Mouse (Mus musculus) CH12.LX (cell line): ENCODE results near the gene Hgd. TPM values are rescaled to one million over a fixed set of nuclear protein-coding genes. Genes with fewer than 3 reads are reported as not detected.

Experiments used
- DNase-seq: peaks from one replicate; pipeline ENCODE4 v3.0.0-alpha.2; 2013; ENCODE audit errors: extremely low read depth
- H3K27ac ChIP-seq: 2 replicates; pipeline ENCODE4 v1.5.1; 2012; ENCODE audit warnings: low read depth, mild to moderate bottlenecking, control low read depth, moderate library complexity; ENCODE audit not compliant: insufficient read depth
- H3K27me3 ChIP-seq: replicated peaks from 2 replicates; pipeline ENCODE3; 2012; ENCODE audit warnings: inconsistent platforms
- H3K36me3 ChIP-seq, 2 experiments: replicated peaks in 1 of 2; 2 replicates each; pipeline versions ENCODE3 to v1.6.1; 2012; ENCODE audit warnings: inconsistent platforms in 1 of 2, low read length in 1 of 2, mild to moderate bottlenecking in 1 of 2, mixed read lengths in 1 of 2, moderate library complexity in 1 of 2; ENCODE audit not compliant: control insufficient read depth in 1 of 2, insufficient read depth in 1 of 2
- H3K4me1 ChIP-seq, 2 experiments: 2 replicates each; pipeline ENCODE4 v1.6.1; 2012; ENCODE audit warnings: inconsistent platforms in 1 of 2, moderate library complexity in 1 of 2; ENCODE audit not compliant: insufficient read depth in 2 of 2, control insufficient read depth in 1 of 2
- H3K4me2 ChIP-seq: 2 replicates; pipeline ENCODE4 v1.6.1; 2012; ENCODE audit warnings: low read depth, mild to moderate bottlenecking, control low read depth; ENCODE audit not compliant: poor library complexity, insufficient read depth, severe bottlenecking
- H3K4me3 ChIP-seq, 3 experiments: fragments of 150-350 bp in 1 of 3; sonication (generic) in 1 of 3; replicated peaks in 1 of 3; 2 replicates each; pipeline versions ENCODE3 to v1.5.1; 2011 to 2012; ENCODE audit warnings: low read depth in 2 of 3, low read length in 2 of 3, mild to moderate bottlenecking in 2 of 3, moderate library complexity in 2 of 3, control low read depth in 1 of 3, improper control_type of control experiment in 1 of 3, inconsistent platforms in 1 of 3, mixed read lengths in 1 of 3; ENCODE audit not compliant: poor library complexity in 1 of 3
- H3K79me2 ChIP-seq: replicated peaks from 2 replicates; pipeline ENCODE4 v1.6.1; 2012; ENCODE audit warnings: mild to moderate bottlenecking, moderate library complexity; ENCODE audit not compliant: control insufficient read depth, poor library complexity, insufficient read depth, severe bottlenecking; ENCODE audit errors: extremely low read depth
- H3K9ac ChIP-seq: 2 replicates; pipeline ENCODE4 v1.6.1; 2012; ENCODE audit warnings: low read depth, mild to moderate bottlenecking, control low read depth, moderate library complexity; ENCODE audit not compliant: insufficient read depth
- H3K9me3 ChIP-seq: replicated peaks from 2 replicates; pipeline ENCODE3; 2012; ENCODE audit warnings: low read length, inconsistent platforms, mixed read lengths
- BHLHE40 ChIP-seq: IDR thresholded peaks from 2 replicates; pipeline ENCODE4 v1.6.1; 2011; ENCODE audit warnings: mild to moderate bottlenecking, low read depth, low read length, improper control_type of control experiment
- CHD1 ChIP-seq: IDR thresholded peaks from 2 replicates; pipeline ENCODE4 v1.6.1; 2012; ENCODE audit warnings: low read depth, low read length, improper control_type of control experiment, inconsistent platforms
- CHD2 ChIP-seq: IDR thresholded peaks from 2 replicates; pipeline ENCODE4 v1.6.1; 2011; ENCODE audit warnings: low read length, improper control_type of control experiment
- E2F4 ChIP-seq: IDR thresholded peaks from 2 replicates; pipeline ENCODE4 v1.6.1; 2011; ENCODE audit warnings: low read depth, low read length, improper control_type of control experiment; ENCODE audit not compliant: insufficient replicate concordance
- GABPA ChIP-seq: IDR thresholded peaks from 2 replicates; pipeline ENCODE4 v1.6.1; 2012; ENCODE audit warnings: low read depth, low read length, improper control_type of control experiment, inconsistent platforms; ENCODE audit not compliant: insufficient replicate concordance
- IRF4 ChIP-seq: IDR thresholded peaks from 2 replicates; pipeline ENCODE4 v1.6.1; 2014; ENCODE audit warnings: low read depth, mild to moderate bottlenecking, inconsistent platforms, low read length, improper control_type of control experiment
- JUND ChIP-seq: conservative IDR thresholded peaks from 2 replicates; pipeline ENCODE4 v1.6.1; 2011; ENCODE audit warnings: low read depth, low read length, improper control_type of control experiment
- KAT2A ChIP-seq: IDR thresholded peaks from 2 replicates; pipeline ENCODE4 v1.6.1; 2012; ENCODE audit warnings: low read length, improper control_type of control experiment, inconsistent platforms; ENCODE audit not compliant: insufficient replicate concordance
- MAFK ChIP-seq: IDR thresholded peaks from 2 replicates; pipeline ENCODE4 v1.6.1; 2011; ENCODE audit warnings: low read length, improper control_type of control experiment; ENCODE audit not compliant: insufficient replicate concordance
- MAZ ChIP-seq: IDR thresholded peaks from 2 replicates; pipeline ENCODE4 v1.6.1; 2012; ENCODE audit warnings: low read depth, mild to moderate bottlenecking, inconsistent platforms, low read length, improper control_type of control experiment, moderate library complexity
- MXI1 ChIP-seq: IDR thresholded peaks from 2 replicates; pipeline ENCODE4 v1.6.1; 2011; ENCODE audit warnings: mild to moderate bottlenecking, low read depth, low read length, improper control_type of control experiment
- NRF1 ChIP-seq: IDR thresholded peaks from 2 replicates; pipeline ENCODE4 v1.6.1; 2014; ENCODE audit warnings: low read depth, mild to moderate bottlenecking, inconsistent platforms, low read length, improper control_type of control experiment, moderate library complexity
- PAX5 ChIP-seq: IDR thresholded peaks from 2 replicates; pipeline ENCODE4 v1.6.1; 2012; ENCODE audit warnings: low read length, inconsistent platforms, mixed read lengths
- RAD21 ChIP-seq: IDR thresholded peaks from 2 replicates; pipeline ENCODE4 v1.6.1; 2011; ENCODE audit warnings: low read depth, mild to moderate bottlenecking, low read length, improper control_type of control experiment, moderate library complexity
- RCOR1 ChIP-seq: conservative IDR thresholded peaks from 2 replicates; pipeline ENCODE4 v1.6.1; 2012; ENCODE audit warnings: low read depth, mild to moderate bottlenecking, inconsistent platforms, low read length, improper control_type of control experiment
- SIN3A ChIP-seq: IDR thresholded peaks from 2 replicates; pipeline ENCODE4 v1.6.1; 2012; ENCODE audit warnings: low read length, improper control_type of control experiment, inconsistent platforms
- TBP ChIP-seq: conservative IDR thresholded peaks from 2 replicates; pipeline ENCODE4 v1.6.1; 2011; ENCODE audit warnings: low read depth, low read length, improper control_type of control experiment
- ZC3H11A ChIP-seq: IDR thresholded peaks from 2 replicates; pipeline ENCODE4 v1.6.1; 2012; ENCODE audit warnings: low read depth, mild to moderate bottlenecking, inconsistent platforms, low read length, improper control_type of control experiment
- ZKSCAN1 ChIP-seq: IDR thresholded peaks from 2 replicates; pipeline ENCODE4 v1.6.1; 2012; ENCODE audit warnings: low read depth, inconsistent platforms, low read length, improper control_type of control experiment, borderline replicate concordance
- ZMIZ1 ChIP-seq: IDR thresholded peaks from 2 replicates; pipeline ENCODE4 v1.6.1; 2012; ENCODE audit warnings: low read depth, mild to moderate bottlenecking, inconsistent platforms, low read length, improper control_type of control experiment
- ZNF384 ChIP-seq: IDR thresholded peaks from 2 replicates; pipeline ENCODE4 v1.6.1; 2012; ENCODE audit warnings: low read depth, low read length, improper control_type of control experiment, inconsistent platforms
- dilution Hi-C: fragments of 300-500 bp; cut with MboI; formaldehyde crosslinking; loops from 2 replicates; pipeline ENCODE4 v1.14.3; 2020; ENCODE audit warnings: low sequenced_read_pairs; ENCODE audit not compliant: extremely low pct_unique_long_range_greater_than_20kb, extremely low pct_ligation_motif_present
- in situ Hi-C: fragments of 300-500 bp; cut with MboI; formaldehyde crosslinking; loops from 3 replicates; pipeline ENCODE4 v1.14.3; 2019; ENCODE audit warnings: low sequenced_read_pairs, low pct_ligation_motif_present, low pct_unique_long_range_greater_than_20kb, mixed read lengths
- polyA plus RNA-seq: library from polyadenylated mRNA; unstranded; fragments of >175 nt; gene quantifications from 2 replicates; pipeline ENCODE4 v1.2.1, GENCODE M21; 2012; ENCODE audit warnings: low read depth; ENCODE audit not compliant: insufficient read length
- total RNA-seq, 2 experiments: library from RNA; depleted of rRNA; stranded (reverse); fragments of 300-350 nt in 1 of 2; fragments of >200 nt in 1 of 2; gene quantifications; 2 replicates each; pipeline ENCODE4 v1.2.3; 2012 to 2014

Hgd gene
- total and polyA plus RNA-seq, 3 experiments, result not detected

DNA sequence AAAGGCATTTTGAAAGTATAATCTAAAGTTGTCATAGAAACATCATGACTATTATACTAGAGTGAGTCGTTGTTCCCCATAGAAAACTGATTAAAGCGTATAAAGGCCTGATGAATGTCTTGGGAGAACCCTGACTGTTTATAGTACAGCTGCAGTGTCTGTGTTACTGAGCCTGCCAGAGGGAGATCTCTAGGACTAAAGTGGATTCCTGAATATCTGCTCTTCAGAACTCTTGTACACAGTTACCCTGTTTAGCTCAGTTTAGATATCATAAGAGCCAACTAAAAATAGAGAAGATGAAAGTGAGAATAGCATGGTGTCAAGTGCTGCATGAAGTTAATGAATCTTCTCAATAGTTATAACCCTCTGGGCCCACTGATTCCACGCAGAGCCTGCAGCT lies 29.7 kb upstream of the Hgd start:
- Histone ChIP-seq H3K79me2 (peaks cover 12% of the 10 kb centered on the region; the same call in 1 of the 2 replicates), H3K27me3 (no peaks in the 10 kb centered on the region), H3K27ac (no peak overlapping the region), H3K4me3 (no peak overlapping the region), H3K4me2 (no peak overlapping the region), H3K36me3 (peaks cover 0 to 30% of the 10 kb centered on the region in 2 experiments), H3K9me3 (no peaks in the 10 kb centered on the region), H3K9ac (no peak overlapping the region), H3K4me1 (no peaks in the 10 kb centered on the region)
- no peak for DNase-seq
- dilution Hi-C loops, result no loop called here
- TF ChIP-seq MXI1, result no peak
- no peak for TF ChIP-seq CHD2
- TF ChIP-seq NRF1, result no peak
- in situ Hi-C loops, result no loop called here

DNA sequence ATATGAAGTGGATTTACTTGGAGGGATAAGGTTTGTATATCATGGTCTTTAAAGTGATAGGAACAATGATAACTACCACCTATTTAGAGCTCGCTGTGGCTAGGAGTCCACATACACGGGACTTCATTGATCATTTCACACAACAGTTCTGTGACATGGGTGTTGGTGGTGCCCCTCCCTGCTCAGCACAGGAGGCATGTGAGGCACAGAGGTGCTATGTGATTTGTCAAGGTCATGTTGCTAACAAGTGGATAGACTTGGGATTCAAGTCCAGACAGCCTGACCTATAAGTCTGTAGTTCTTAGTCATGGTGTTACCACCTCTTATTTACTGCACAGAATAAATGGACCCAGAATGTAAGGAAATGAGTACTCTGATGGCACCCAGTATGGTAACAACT lies 29.0 kb upstream of the Hgd start:
- Histone ChIP-seq H3K9ac (no peak overlapping the region), H3K4me3 (no peak overlapping the region)
- in situ Hi-C loops, result no loop called here
- TF ChIP-seq MAFK (no peak), ZNF384 (no peak), MAZ (no peak), NRF1 (no peak), ZKSCAN1 (no peak), ZC3H11A (no peak), RAD21 (no peak), JUND (no peak), MXI1 (no peak), BHLHE40 (no peak), ZMIZ1 (no peak), GABPA (no peak), CHD1 (no peak), RCOR1 (no peak), KAT2A (no peak), IRF4 (no peak), PAX5 (no peak), TBP (no peak), E2F4 (no peak), SIN3A (no peak)
- TF ChIP-seq, all 38 proteins: peak for 0
- Histone ChIP-seq H3K4me2 (no peak overlapping the region), H3K36me3 (peaks cover 0 to 34% of the 10 kb centered on the region in 2 experiments), H3K9me3 (no peaks in the 10 kb centered on the region), H3K27ac (no peak overlapping the region), H3K79me2 (peaks cover 12% of the 10 kb centered on the region; the same call in 1 of the 2 replicates), H3K27me3 (no peaks in the 10 kb centered on the region), H3K4me1 (no peaks in the 10 kb centered on the region)
- DNase-seq, result no peak
- dilution Hi-C loops, result no loop called here
